Mouse (Mus musculus) cortical plate, adult 2 months (tissue): Measurements from ENCODE around the gene Vmn1r125.
"Not testable (repeated sequence)": the region's sequence is repeated elsewhere in the genome, so short reads cannot be mapped to it uniquely, and the experiment has no call there.

ENCODE experiments used
- CTCF ChIP-seq: fragments of 200-500 bp; IDR thresholded peaks from 2 replicates; pipeline ENCODE4 v1.5.1; 2011; ENCODE audit warnings: mild to moderate bottlenecking, control low read depth, low read length; ENCODE audit not compliant: insufficient read depth; ENCODE audit errors: extremely low read depth
- POLR2A ChIP-seq: fragments of 200-500 bp; IDR thresholded peaks from 2 replicates; pipeline ENCODE4 v1.6.1; 2011; ENCODE audit warnings: mild to moderate bottlenecking, low read length, control low read depth; ENCODE audit not compliant: insufficient read depth; ENCODE audit errors: extremely low read depth

GRCm38 (mm10) chr7:21260517-21260916 is 11.5 kb upstream of the Vmn1r125 start, which contains the start of gene Vmn1r124:
- TF ChIP-seq CTCF, POLR2A: not testable (repeated sequence)
